Mouse (Mus musculus) kidney, adult 2 months (tissue): ENCODE measurements around the gene Purb. TPM values are rescaled to one million over a fixed set of nuclear protein-coding genes. Genes with fewer than 3 reads are reported as not detected.
"Not testable (repeated sequence)": the region's sequence is repeated elsewhere in the genome, so short reads cannot be mapped to it uniquely, and the experiment has no call there.

Experiments
- DNase-seq: peaks from one replicate; pipeline ENCODE4 v3.0.0; 2021
- H3K27ac ChIP-seq: fragments of 200-500 bp; 2 replicates; pipeline ENCODE4 v1.5.1; 2012; ENCODE audit warnings: low read depth, low read length, control low read depth, inconsistent platforms; ENCODE audit not compliant: insufficient read depth
- H3K27me3 ChIP-seq: fragments of 200-500 bp; replicated peaks from 2 replicates; pipeline ENCODE4 v1.6.1; 2012; ENCODE audit warnings: mild to moderate bottlenecking, moderate library complexity, low read length, inconsistent platforms; ENCODE audit not compliant: control insufficient read depth, insufficient read depth
- H3K36me3 ChIP-seq: fragments of 200-500 bp; 2 replicates; pipeline ENCODE4 v1.6.1; 2012; ENCODE audit warnings: mild to moderate bottlenecking, moderate library complexity, low read length, inconsistent platforms; ENCODE audit not compliant: control insufficient read depth, insufficient read depth
- H3K4me1 ChIP-seq: fragments of 200-500 bp; 2 replicates; pipeline ENCODE4 v1.6.1; 2011; ENCODE audit warnings: low read length; ENCODE audit not compliant: control insufficient read depth, insufficient read depth
- H3K4me3 ChIP-seq: fragments of 200-500 bp; 2 replicates; pipeline ENCODE4 v1.5.1; 2011; ENCODE audit warnings: mild to moderate bottlenecking, low read depth, low read length, control low read depth; ENCODE audit not compliant: insufficient read depth
- CTCF ChIP-seq: fragments of 200-500 bp; conservative IDR thresholded peaks from 2 replicates; pipeline ENCODE4 v1.5.1; 2011; ENCODE audit warnings: low read depth, mild to moderate bottlenecking, control low read depth, low read length, moderate library complexity, mixed read lengths; ENCODE audit not compliant: insufficient read depth, insufficient read length
- POLR2A ChIP-seq: fragments of 200-500 bp; IDR thresholded peaks from one replicate; pipeline ENCODE4 v1.6.1; 2011; ENCODE audit warnings: low read depth, low read length, control low read depth
- WGBS: fragments of 180-500 bp; shearing (Covaris S2); methylation state at CpG from one replicate; pipeline ENCODE4 v1.1.7; 2018; 5-methylcytosine and 5-hydroxymethylcytosine counted together
- polyA plus RNA-seq: library from polyadenylated mRNA; depleted of rRNA; stranded (reverse); fragments of >200 nt; gene quantifications from 2 replicates; pipeline ENCODE4 v1.2.3, GENCODE M21; 2012; rRNA removed

Purb gene
- polyA plus RNA-seq, 1 experiment, result 7.6 TPM

- Histone ChIP-seq H3K27ac (no peak overlapping the region), H3K4me3 (no peak overlapping the region), H3K4me1 (no peaks in the 10 kb centered on the region), H3K27me3 (no peaks in the 10 kb centered on the region), H3K36me3 (peaks cover 7% of the 10 kb centered on the region)
- WGBS, result 93% methylated on average over 7 of the region's 7 CpGs
- no peak for TF ChIP-seq CTCF
- no peak for TF ChIP-seq POLR2A
- no peak for DNase-seq
Measured at GRCm38 (mm10) chr11:6430186-6430585, 45.5 kb downstream of the Purb start.

DNA sequence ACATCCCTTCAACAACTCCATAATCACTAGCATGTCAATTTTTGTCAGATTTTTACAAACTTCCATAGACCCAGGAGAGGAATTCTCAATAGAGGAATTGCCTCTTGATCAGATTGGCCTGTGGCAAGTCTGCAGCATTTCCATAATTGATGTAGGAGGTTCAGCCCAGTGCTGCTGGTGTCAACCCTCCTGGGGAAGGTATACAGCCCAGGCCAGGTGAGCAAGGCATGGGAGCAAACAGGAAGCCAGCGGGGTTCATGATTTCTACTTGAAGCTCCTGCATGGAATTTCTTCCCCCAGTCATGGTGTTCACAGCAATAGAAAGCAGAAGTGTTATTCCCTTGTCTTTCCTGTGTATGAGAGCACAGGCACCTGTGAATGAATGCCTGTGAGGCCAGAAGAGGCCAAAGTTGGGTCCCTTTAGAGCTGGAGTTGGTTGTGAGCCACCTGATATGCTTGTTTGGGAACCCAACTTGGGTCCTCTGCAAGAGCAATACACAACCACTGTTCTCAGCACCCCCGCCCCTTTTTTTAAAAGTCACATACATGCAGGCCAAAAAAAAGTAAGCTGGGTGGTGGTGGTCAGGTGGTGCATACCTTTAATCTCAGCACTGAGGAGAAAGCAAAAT, 54.9 kb downstream of the Purb start:
- Histone ChIP-seq H3K4me1 (peaks cover 3% of the 10 kb centered on the region; the same call in 1 of the 2 replicates), H3K27me3 (no peaks in the 10 kb centered on the region), H3K4me3 (no peak overlapping the region), H3K27ac (no peak overlapping the region), H3K36me3 (peaks cover 18% of the 10 kb centered on the region)
- 87% methylated on average over 2 of the region's 2 CpGs for WGBS
- no peak for TF ChIP-seq POLR2A
- TF ChIP-seq CTCF, result no peak
- DNase-seq, result no peak

DNA sequence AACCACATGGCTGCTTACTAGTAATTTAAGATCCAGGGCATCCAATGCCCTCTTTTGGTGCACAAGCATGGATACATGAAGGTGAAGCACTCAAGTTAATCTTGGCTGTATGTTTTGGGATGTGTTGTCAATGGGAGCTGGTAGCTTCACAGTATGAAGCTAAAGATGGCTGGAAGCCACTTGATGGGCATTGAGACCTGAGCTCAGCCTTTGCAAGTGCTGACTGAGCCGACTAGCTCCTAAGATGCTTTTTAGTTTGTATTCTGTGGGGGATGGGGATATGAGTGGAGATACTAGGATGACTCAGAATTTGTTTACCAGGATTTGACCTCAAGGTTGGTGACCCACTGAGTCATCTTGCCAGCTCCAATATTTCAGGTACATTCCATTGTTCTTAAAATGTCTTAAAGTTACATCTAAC, 55.4 kb downstream of the Purb start:
- TF ChIP-seq CTCF (no peak), POLR2A (no peak)
- DNase-seq, result no peak
- Histone ChIP-seq H3K4me1 (peaks cover 3% of the 10 kb centered on the region; the same call in 1 of the 2 replicates), H3K36me3 (peaks cover 18% of the 10 kb centered on the region), H3K4me3 (no peak overlapping the region), H3K27me3 (no peaks in the 10 kb centered on the region), H3K27ac (no peak overlapping the region)
- WGBS, result 9% methylated on average over 1 of the region's 1 CpGs

- not testable (repeated sequence) for H3K4me3 ChIP-seq, H3K4me1 ChIP-seq, H3K27me3 ChIP-seq, H3K27ac ChIP-seq, DNase-seq
- 68% methylated on average over 4 of the region's 4 CpGs for WGBS
- H3K36me3 ChIP-seq, result peaks cover 18% of the 10 kb centered on the region
Measured at GRCm38 (mm10) chr11:6419156-6419555, 56.6 kb downstream of the Purb start.

DNA sequence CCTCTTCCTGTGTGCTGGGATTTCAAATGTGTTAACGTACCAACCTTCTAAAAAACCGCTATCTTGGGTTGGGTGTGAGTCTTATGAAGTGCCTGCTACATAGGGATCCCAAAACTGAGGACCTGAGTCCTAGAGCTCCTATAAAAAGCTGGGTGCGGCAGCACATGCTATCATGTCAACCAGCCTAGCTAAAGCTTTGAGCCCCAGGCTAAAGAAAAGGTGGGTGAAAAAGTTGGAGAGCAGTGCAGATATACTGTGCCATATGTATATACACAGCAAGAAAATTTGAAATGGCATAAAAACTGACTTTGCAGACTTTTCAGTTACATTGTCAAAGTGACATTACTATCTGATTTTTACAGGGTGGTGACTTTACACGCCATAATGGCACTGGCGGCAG, 57.0 kb downstream of the Purb start:
- no peak for TF ChIP-seq CTCF
- H3K27ac ChIP-seq, result no peak overlapping the region
- H3K4me3 ChIP-seq, result no peak overlapping the region
- DNase-seq, result no peak
- no peaks in the 10 kb centered on the region for H3K27me3 ChIP-seq
- H3K36me3 ChIP-seq, result peaks cover 18% of the 10 kb centered on the region
- peaks cover 9% of the 10 kb centered on the region; the same call in 1 of the 2 replicates for H3K4me1 ChIP-seq
- 76% methylated on average over 5 of the region's 5 CpGs for WGBS

Other genes with a start within 250 kb of the Purb start
- gene Npc1l1, start 245.8 kb downstream of the Purb start, polyA plus RNA-seq, result 0.06 and 0.11 TPM in 2 replicates
- gene Ddx56, start 208.1 kb downstream of the Purb start, polyA plus RNA-seq, result 29.1 and 29.3 TPM in 2 replicates
- 220 and 227 TPM in 2 replicates for gene Tmed4, start 201.0 kb downstream of the Purb start, polyA plus RNA-seq
- 382 and 420 TPM in 2 replicates for gene Ogdh, start 184.3 kb downstream of the Purb start, polyA plus RNA-seq
- gene Zmiz2, start 86.8 kb downstream of the Purb start, polyA plus RNA-seq, result 47.7 and 53.7 TPM in 2 replicates
- gene Ppia, start 60.5 kb downstream of the Purb start, polyA plus RNA-seq, result 1,045 and 1,237 TPM in 2 replicates
- 60.8 and 76.1 TPM in 2 replicates for gene H2afv, start 31.5 kb downstream of the Purb start, polyA plus RNA-seq
- 3.2 and 10.3 TPM in 2 replicates for gene Myo1g, start 45.0 kb upstream of the Purb start, polyA plus RNA-seq
- gene Ccm2, start 71.0 kb upstream of the Purb start, polyA plus RNA-seq, result 56.1 and 60.8 TPM in 2 replicates
- 2.2 and 2.7 TPM in 2 replicates for gene Nacad, start 130.1 kb upstream of the Purb start, polyA plus RNA-seq
- gene Tbrg4, start 150.2 kb upstream of the Purb start, polyA plus RNA-seq, result 73.9 and 85.3 TPM in 2 replicates
- not detected in 2 replicates for gene Wap, start 162.7 kb upstream of the Purb start, polyA plus RNA-seq
- 40.1 and 41.0 TPM in 2 replicates for gene Ramp3, start 182.6 kb upstream of the Purb start, polyA plus RNA-seq